Mouse (Mus musculus) mature B cell (primary cell): ENCODE results near the gene Usb1.
"Not testable (repeated sequence)": the region's sequence is repeated elsewhere in the genome, so short reads cannot be mapped to it uniquely, and the experiment has no call there.

Experiments used
- in situ Hi-C: fragments of 300-500 bp; cut with MboI; formaldehyde crosslinking; loops from 2 replicates; pipeline ENCODE4 v1.14.3; 2019

The Usb1 gene

DNA sequence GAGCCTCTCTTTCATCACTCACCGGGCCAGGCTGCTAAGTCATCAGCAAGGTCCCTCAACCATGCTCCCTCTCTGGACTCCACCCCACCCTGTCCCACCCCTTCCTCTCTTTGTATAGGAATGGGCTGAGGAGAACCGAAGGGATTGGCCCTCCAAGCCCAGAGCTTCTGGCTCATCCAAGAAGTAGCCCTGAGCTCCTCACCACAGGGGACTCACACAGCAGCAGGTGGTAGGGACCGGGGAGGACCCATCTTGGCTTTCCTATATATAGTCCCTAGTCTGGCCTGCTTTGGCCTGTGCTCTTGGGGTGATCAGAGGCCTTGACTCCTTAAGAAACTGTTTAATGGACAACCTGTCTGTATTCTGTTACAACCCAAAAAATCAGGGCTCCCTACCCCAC, 42.3 kb downstream of the Usb1 start:
- in situ Hi-C loops = no loop called here

DNA sequence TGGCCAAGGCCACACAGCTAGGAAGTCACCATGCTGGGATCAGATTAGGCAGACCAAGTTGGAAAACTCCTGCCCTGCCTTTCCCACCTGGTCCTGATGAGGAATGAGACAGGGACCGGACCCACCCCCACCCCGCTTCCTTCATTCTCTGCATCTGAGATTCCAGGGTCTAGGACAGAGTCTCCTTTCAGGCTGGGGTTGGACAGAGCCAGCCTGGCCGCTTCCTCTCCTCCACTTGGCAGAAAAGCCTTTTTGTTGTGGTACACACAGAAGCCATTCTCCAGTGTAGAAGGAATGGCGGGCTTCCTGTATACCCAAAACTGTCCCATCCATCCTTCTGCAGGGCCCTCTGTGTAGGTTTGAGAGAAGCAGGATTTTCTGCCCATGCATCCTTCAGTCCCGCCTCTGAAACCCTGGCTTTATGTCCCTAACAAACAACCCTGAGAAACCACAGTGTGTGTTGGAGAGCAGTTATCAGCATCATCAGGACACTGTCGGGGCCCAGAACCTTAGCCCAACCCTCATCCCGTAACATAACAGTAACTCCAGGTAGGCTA, 43.4 kb downstream of the Usb1 start:
- in situ Hi-C loops = no loop called here

DNA sequence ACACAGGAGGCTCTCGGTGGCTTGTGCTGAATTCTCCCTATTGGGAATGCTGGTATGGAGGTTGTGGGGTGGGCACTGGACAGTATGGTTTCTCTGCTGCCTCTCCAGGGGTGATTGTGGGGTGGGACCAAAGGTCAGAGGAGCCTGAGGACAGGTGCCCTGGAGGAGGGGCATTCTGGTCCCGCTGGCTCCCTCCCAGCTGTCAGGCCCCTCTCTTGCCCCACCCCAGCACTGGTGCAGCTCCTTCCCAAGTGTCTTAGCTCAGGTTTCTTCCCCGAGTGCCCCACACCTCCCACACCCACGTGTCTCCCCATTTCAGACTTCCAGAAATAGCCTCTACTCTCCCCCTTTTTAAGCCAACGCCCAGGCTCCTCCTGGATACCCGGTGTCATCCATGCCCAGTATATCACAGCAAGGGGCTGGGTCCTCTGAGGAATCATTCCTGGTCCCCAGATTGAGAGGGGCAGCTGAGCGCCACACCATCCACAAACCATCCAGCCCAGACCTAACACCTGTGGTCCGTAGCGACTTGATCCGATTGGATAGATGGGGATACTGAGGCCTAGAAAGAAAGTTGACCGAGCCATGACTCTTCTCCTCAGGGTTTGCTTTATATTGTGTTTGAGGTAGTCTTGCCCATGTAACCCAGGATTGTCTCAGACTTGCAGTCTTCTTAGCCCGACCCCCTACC, 44.4 kb downstream of the Usb1 start:
- in situ Hi-C loops = no loop called here

DNA sequence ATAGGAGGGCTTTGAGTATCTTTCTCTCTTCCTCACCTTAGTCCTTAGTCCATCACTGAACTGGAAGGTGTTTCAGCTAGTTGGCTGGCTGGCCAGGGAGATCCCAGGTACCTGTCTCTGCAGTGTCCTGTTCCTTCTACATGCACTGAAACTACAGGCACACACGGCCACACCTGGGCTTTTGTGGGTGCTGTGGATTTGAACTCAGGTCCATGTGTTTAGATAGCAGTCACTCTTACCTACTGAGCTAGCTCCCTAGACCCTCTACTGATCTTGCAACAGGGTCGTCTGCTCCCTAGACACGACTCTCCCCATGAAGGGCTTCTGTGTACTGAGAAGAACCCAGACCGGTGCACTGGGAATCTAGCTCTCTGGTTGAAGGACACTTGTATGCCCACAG, 45.0 kb downstream of the Usb1 start:
- in situ Hi-C loops = no loop called here

DNA sequence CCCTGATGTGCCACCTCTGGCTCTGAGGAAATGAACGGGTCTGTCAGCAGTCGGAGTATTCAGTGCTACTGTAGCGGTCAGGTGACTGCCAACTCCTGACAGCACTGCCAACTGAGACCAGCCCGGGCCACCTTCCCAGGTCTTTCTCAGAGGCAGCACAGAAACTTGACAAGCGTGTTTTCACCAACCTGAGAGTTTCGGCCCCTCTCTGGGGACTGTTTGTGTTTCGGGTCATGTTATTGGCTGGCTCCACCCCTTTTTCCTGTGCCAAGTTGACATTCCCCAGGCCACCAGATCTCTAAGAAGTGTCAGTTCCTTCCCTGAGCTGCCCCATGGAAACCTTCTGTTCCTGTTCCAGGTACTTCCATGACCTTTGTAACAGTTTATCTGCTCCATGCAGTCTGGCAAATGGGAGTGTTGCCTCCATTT, 45.8 kb downstream of the Usb1 start:
- in situ Hi-C loops = no loop called here

DNA sequence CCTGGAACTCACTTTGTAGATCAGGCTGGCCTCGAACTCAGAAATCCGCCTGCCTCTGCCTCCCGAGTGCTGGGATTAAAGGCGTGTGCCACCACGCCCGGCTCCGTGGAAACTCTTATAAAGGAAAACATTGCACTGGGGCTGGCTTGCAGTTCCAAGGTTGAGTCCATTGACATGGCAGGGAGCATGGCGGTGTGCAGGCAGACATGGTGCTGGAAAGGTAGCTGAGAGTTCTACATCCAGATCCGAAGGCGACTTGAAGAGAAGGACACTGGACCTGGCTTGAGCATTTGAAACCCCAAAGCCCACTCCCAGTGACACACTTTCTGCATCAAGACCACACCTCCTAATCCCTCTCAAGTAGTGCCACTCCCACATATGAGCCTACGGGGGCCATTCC, 46.8 kb downstream of the Usb1 start:
- in situ Hi-C loops = not testable (repeated sequence)

DNA sequence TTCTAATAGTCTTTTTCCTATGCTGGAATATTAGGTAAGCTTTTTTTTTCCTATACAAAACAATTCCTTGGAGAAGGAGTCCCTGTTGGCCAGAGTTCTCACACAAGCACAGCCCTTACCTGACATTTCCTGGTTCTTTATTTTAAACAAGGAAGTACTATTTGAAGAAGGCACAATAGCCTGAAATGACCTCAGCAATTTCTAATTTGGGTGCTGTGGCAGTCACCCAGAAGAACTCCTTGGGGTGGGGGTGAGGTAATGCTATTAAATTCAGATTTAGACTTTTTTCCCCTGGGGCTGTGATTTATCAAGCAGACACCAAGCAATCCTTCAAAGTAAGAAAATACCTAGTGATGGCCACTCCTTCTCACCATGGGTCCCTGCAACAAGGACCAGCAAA, 48.9 kb downstream of the Usb1 start:
- in situ Hi-C loops = no loop called here

DNA sequence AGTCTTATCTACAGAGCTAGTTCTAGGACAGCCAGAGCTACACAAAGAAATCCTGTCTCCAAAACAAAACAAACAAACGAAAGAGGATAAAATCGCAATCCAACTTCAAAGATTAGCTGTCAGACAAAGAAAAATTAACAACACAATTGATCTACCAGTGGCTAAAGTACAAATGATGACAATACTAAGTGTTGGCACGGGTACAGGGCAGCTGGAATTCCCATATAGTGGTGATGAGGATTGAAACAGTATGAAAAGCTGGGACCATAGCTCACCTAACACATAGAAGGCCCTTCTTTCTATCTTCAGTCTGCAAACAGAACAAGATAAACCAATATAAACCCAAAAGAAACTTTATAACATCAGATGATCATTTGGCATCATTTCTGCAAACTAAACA, 49.5 kb downstream of the Usb1 start:
- in situ Hi-C loops = no loop called here

DNA sequence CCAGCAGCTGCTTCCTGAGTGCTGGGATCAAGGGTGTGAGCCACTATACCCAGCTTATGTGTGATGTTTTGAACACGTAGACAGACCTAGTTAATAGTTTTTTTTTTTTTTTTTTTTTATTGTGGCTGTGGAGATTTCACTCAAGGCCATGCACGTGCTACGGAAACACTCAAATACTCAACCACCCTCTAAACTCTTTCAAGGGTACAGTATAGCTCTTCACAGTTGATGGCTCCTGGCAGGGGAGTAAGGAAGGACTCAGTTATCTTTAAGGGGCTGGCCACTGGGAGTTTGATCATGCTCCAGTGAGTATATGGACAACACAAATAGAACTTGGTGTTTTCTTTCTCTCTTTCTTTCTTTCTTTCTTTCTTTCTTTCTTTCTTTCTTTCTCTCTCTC, 52.4 kb downstream of the Usb1 start:
- in situ Hi-C loops = no loop called here

DNA sequence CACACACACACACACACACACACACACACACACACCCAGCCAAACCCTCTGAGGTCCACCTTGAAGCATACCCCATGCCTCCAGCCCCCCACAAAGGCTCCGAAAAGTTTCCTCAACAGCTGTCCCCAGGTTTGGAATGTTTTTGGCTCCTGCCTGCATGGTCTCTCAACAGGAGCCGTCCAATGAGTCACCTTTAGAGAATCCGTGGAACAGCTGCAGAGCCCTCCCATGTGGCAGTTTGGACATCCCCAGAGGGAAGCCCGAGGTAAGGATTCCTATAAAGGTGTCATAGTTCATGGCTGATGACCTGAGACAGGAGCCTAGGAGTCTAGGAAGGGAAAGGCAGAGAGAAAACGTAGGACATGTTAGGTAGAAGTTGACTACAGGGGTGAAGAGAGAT, 54.0 kb downstream of the Usb1 start:
- in situ Hi-C loops = no loop called here

DNA sequence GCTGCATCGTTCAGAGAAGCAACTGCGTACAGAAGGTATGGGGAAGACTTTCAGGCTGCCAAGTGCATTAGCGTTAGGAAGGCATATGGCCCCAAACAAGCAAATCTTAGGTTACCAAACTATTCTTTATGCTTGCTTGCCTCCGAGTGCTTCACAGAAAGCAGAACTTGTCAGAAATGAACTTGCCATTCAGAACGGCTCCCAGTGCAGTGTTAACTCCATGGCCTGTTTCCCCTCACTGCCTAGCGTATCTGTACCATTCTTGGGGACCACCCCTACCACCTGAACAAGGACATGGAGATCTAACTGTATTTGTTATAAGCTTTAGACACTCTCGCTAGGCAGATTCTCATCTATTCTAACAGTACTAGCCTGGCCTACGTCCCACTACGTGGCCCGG, 55.1 kb downstream of the Usb1 start:
- in situ Hi-C loops = no loop called here

DNA sequence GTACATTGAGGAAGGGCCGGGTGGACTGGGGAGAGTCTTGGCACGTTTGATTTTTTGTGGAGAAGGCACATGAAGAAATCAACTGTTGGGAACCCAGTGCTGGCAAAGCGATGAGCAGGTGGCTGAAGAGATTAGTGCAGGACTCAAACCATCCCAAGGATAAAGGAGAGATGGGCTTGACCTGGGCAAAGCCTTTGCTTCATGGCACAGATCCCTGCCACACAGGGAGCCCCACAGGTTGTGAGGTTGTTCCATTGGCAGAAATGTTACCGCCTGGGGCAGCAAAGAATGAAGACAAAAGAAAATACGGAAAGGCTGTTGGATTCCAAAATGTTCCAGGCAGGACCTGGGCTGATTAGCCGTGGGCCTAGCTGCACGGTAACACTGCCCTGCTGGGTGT, 55.9 kb downstream of the Usb1 start:
- in situ Hi-C loops = no loop called here

DNA sequence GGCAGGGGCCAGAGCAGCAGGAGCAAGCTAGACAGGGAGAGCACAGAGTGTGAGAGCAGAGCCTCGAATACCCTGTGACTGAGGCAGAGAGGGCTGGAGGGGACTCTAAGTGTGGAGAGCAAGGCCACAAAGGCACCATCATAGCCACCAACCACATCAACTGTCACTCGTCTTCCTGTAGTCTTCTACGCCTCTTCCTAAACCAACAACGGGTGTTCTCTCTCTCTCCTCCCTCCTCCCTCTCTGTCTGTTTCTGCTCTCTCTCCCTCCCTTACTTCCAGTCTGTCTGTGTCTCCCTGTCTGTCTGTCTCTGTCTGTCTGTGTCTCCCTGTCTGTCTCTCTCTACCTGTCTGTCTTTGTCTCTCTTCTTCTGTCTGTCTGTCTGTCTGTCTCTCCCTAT, 58.2 kb downstream of the Usb1 start:
- in situ Hi-C loops = no loop called here

DNA sequence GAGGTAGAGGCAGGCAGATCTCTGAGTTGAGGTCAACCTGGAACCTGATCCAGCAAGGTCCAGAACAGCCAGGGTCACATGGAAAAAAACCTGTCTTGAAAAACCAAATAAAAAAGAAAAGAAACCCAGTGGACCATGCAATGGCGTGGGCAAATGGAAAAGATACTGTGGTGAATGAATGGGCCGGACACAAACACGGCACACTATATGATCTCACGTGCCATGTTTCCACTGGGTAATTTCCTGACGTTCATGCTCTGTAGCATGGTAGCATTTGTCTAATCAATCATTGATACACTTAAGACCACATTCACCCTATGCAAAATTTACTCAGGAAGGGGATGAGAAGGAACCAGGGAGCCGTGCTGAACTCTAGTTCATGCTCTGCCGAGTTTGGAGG, 59.0 kb downstream of the Usb1 start:
- in situ Hi-C loops = no loop called here

DNA sequence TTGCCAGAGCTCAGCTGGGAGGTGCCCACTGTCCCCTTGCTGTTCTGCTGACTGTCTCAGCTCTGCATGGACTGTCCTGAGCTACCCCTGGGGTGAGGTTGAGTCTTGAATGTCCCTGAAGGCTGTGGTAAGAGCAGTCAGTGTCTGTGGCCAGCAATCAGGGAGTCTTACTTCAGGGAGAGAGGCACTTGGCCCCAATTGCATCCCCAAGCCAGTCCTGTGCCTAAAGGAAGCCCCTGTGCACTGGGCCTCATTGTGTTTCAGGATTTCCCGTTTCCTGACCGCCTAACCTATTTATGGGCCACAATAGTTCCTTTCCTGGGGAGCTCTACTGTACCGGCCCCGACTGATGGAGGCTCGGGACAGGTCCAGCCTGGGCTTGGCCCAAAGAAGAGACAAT, 60.5 kb downstream of the Usb1 start:
- in situ Hi-C loops = no loop called here

DNA sequence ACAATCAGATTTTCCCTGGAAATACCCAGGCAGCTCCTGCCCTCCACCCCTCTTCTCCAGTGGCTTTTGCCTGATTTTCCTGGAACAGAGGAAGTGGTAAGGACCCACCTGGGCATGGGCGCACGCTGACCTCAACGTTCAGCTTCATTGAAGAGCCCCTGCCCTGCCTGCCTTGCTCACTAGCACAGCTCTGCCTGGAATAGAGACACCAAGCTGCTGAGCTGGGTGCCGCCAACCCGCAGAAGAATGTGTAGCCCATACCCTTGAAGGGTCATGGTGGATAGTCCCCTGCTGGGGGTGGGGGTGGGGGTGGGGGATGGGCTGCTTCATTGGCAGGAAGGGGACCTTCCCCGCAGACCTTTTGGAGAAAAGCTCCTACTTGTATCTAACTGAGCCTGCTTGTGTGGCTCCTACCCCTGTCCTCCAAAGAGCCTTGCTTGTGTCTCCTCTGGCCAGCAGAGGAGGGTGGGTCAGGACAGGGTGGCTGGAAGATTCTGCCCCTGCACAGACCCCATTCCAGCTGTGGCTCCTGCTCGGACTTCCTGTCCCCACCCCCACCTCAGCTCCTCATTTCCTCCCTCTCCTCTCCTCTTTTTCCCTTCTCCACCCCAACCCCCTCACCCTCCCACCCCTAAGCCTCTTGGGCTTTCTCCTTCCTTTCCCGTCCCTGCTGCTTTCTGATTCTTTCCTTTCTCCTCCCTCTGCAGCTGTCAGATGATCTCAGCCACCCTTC, 63.3 kb downstream of the Usb1 start:
- in situ Hi-C loops = no loop called here

DNA sequence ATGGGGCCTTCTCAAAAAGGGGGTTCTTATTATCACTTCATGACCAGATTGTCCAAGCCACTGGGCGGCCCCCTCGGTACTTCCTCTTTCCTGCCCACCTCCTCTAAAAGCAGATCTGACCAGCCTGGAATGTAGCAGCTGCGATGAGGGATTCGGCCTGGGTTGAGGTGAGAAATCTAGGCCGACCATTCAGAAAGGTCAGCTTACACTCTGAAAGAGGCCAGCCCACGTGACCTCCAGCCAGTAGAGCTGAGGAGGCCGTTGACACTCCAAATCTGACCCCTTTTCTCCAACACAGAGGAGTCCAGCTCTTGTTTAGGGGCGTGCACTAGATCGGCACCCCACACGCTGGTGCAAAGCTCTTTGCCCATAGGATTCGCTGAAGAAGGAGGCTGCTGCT, 64.7 kb downstream of the Usb1 start:
- in situ Hi-C loops = no loop called here
